Mouse (Mus musculus) left cerebral cortex, postnatal 14 days (tissue): ENCODE data around the gene Ndufaf7. TPM values are rescaled to one million over a fixed set of nuclear protein-coding genes. Genes with fewer than 3 reads are reported as not detected.

Experiments used
- DNase-seq, 2 experiments: peaks; one replicate each; pipeline ENCODE4 v3.0.0; 2021 to 2022; ENCODE audit warnings: low spot score in 2 of 2, mixed read lengths in 1 of 2
- intact Hi-C: fragments of 180-260 bp; cut with DNase I; formaldehyde crosslinking; loops from one replicate; pipeline ENCODE4 v1.15.1; 2025
- total RNA-seq, 2 experiments: library from RNA; stranded (reverse); gene quantifications; 2 replicates each; pipeline ENCODE4 v1.2.3; 2021

The Ndufaf7 gene
- total RNA-seq, 2 experiments from 2014 or later, result 59.3 to 66.2 TPM

DNA sequence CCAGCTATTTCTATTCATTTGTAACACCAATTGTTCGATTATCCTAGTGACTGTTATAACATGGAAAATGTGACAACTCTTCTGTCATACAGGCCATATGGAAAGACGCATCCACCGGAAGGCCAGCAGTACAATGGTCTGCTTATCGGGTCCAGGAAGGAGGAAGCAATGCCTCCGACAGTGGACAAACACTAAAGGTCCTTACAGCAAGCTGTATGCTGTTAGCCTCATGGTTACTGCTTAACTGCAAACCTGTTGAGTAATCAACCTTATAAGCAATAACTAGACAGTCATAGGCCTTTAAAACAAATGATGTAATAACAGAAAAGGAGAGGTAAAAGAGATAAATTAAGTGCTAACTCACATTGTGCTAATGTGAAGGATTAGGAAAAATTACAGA, 14.3 kb downstream of the Ndufaf7 start:
- intact Hi-C loops, result no loop called here

DNA sequence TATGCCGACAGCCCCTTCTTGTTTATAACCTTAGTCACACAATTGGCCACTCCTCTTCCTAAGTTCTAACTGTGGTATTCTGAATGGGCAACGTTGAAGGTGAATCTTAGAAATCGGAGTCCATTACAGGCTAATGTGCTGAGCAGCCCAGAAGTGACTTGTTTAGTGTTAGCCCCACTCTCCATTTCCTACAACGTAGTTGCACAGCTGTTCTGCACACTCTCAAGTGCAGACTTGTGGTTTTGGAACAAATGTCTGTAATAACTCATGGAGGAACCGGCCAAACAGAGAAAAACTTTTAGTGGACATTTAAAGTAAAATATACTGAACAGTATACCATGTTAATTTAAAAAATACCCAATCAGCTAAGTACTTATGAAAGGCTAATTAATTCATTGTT, 15.1 kb downstream of the Ndufaf7 start:
- intact Hi-C loops, result no loop called here
- DNase-seq, result no peak

More for the DNA sequence above, 14.3 kb downstream of the Ndufaf7 start:
- no peak for DNase-seq

DNA sequence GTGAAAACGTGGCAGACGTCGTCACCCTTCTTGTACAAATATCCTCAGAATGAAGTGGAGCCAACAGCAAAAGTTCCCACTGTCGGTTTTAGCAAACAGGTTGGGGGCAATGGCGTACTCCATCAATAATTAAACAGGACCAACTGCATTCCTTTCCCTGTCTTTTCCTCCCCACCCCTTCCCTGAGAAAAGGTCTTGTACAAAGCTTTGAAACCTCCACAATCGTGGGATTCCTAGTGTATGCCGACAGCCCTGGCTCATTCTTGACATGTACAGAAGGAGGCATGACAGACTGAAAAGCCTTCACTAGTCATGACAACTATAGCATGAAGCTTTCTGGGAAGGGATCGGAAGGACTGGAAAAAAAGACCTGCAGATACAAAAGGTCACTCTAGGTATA, 16.3 kb downstream of the Ndufaf7 start:
- intact Hi-C loops, result no loop called here
- no peak for DNase-seq

DNA sequence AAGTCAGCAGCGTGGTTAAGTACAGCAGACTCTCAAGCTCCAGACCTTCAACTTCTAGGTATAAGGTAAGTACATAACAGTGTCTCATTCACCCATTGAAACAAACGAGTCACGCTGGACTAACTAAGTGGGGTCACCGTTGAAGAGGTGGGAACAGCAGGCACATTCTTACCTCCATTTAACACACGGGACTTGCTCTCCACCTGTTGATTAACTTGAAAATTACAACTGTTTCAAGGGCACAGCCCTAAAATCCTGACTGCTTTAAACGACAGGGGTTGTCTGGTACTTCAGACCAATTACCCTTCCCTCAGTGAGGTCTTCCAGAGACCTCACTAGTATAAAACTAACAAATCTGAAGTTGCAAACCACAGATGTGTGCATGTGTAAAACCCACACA, 22.5 kb downstream of the Ndufaf7 start:
- DNase-seq, result no peak
- intact Hi-C loops, result no loop called here

DNA sequence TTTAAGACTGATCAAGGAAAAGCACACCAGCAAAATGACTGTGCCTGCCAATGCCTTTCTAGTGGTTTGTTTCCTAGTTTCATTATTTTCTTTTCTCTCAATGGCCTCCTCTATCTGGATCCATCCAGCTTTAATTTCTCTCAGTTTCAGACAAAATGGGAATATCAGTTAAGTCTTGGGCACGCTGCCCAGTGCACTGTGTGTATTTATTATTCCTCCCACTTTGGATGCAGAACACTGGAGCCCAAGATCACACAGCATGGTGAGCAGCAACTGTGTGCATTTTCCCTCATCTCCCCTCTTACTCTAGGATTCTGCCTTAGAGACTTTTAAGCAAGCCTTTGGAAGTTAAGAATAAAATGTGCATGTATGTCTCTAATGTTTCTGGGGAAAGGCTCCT, 27.5 kb downstream of the Ndufaf7 start:
- intact Hi-C loops, result no loop called here
- DNase-seq, result peak; percentile 27 to 39

DNA sequence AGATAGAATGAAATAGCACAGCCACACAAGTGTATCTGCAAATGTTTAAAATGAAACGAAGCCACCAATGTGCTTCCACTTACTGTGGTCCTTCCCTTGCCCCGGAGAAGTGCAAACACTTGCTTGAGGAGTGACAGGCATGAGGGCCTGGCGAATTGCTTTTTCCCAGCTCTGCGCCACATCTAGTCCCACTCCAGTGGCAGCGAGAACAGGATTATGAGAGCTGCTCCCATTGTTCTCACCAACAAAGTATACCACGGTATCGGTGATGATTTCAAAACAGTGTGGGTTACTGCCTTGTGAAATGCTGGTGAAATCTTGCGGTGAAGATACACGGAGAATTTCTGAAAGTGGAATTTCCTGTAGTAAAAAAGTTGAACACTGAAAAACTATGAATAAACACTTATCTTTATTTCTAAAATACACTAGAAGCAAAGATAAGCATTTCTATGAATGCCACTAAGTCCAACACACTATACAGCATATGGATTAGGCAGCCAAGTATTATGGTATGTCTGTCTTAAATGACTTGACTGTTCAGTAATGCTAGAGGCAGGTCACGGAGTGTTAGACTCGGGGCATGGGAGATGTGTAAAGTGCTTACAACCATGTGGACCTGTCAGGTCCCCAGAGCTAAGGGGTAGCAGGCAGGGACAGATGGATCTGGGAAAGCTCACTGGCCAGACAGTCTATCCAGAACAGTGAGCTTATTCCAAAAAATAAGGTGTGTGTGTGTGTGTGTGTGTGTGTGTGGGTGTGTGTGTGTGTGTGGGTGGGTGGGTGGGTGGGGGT, 29.4 kb downstream of the Ndufaf7 start:
- DNase-seq, result no peak
- intact Hi-C loops, result no loop called here

DNA sequence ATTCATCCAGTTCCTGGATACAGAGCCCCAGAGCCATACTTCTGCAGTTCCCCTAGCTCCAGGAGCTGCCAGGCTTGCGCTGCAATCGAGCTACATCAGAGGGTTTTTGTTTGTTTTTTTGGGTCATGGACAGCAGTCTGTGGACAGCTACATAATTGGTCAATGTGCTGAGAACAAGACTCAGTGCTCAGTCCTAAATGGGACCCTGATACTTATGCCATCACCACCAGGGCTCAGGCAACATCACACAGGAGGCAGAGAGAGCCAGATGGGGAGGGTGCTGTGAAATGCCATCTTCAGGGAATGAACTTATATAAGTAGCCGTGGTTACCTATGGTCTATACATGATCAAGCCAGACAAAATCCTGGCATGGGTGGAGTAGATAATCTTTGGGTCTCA, 31.6 kb downstream of the Ndufaf7 start:
- no peak for DNase-seq
- intact Hi-C loops, result no loop called here

DNA sequence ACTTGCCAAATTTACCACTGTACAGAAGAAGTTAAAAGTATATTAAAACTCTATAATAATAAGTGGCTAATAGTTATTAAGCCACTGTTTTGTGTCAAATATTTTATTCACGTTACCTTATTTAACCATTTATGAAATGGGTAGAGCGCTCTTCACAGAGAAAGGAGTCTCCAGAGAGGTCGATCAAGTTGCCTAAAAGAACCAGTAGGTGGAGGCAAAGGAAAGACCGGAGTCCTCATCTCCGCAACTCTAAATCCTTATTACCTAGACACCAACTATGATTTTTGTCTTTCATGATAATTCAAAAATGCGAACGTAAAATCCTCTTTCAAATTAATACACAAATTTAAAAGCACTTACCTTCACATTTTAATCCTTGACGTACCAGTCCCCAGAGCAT, 46.2 kb downstream of the Ndufaf7 start:
- DNase-seq, result no peak

DNA sequence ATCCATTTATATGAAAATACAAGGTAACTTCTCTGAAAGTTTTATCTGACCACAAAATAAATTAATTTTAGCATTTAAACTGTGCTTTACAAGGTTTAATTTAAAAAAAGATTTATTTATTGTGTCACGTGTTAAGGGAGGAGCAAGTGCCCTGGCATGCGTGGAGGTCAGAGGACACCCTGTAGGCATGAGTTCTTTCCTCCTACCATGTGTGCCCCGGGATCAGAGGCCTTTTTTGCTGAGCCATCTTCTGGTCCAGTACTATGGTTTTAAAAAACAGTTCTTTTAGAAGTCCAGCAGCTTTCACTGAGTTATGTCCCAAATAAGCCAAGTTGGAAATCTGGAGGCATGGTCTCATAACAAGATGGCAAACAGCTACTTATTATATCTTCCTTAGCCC, 46.8 kb downstream of the Ndufaf7 start:
- DNase-seq, result no peak
- intact Hi-C loops, result no loop called here

More for the DNA sequence above, 46.2 kb downstream of the Ndufaf7 start:
- intact Hi-C loops, result no loop called here

DNA sequence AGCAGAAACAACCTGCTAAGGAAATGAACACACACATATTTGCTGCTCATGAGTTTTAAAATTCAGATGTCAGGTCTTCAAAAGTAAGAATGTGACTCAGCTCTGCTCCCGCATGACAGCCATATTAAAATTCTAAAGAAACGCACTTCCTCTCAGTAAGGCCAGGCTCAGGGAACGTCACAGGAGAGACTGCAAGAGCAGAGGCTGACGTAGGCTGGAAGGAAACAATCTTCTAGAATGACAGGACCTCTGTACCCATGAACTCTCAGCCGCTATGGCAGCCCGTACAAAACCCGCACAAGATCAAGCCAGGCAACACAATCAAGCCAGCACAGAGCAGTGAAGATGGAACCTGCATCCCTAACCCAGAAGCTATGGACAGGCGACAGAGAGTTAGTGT, 52.1 kb downstream of the Ndufaf7 start:
- intact Hi-C loops, result no loop called here
- no peak for DNase-seq

DNA sequence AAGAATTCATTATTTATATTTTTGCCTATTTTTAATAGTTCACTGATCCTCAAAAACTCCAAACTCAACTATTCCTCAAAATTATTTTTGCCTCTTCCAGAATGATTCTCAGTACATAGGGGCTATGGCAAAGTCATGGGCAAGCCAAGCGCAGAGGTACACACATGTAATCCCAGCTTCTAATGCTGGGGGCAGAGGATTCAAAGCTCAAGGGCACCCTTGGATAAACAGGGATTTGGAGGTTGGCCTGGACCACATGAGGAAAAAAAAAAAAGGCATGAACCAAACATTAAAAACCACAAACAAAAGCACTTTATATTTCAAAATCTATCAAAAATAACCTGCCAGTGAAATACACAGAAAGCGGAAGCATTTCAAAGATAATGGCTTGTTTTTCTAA, 54.6 kb downstream of the Ndufaf7 start:
- intact Hi-C loops, result no loop called here
- no peak for DNase-seq

DNA sequence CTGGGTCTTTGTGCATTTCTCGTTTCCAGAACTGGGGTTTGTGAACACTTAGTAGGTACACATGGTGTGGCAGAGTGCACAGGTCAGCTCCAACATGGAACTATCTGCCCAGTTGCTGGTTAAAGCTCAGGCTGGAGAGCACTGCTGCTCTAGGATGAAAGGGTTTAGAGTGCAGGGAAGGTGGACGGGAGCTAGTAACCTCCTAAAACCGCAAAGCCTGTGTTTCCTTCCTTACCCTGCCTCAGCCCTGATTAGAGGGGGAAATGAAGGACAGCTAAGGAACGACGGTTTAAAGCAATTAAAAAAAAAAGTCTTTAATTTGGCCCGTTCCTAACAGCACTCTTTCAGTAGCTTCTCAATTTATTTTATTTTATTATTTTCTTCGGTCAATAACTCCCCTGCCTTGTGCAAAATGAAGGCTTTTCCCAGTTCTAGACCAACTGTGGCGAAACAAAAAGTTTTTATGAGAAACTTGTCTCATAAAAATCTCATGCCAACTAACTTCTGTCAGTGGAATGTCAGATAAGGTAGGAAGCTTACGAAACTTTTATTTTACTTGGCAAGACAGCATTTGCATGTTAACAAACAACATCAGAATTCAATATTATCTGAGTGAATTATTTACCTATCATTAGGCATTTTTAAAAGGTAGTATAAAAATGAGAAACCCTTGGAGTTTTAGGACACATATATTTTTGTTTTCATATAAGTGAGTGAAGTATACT, 55.5 kb downstream of the Ndufaf7 start:
- intact Hi-C loops, result no loop called here
- no peak for DNase-seq

DNA sequence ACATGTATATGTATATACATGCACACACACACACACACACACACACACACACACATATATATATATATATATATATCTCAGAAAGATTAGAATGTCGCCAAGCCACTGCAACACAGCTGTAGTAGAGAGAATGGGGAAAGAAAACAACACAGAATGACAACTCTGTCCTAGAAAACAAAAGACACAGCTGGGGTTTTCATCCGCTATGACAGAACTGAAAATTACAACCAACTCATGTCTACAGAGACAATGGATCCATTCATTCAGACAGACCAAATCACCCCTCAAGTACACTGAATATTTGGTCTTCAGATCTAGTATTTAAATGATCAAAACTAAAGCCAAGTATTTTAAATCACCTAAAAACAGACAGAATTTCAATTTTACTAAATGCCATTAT, 56.7 kb downstream of the Ndufaf7 start:
- intact Hi-C loops, result no loop called here
- peak in 1 of 2 experiments; percentile 14 for DNase-seq

DNA sequence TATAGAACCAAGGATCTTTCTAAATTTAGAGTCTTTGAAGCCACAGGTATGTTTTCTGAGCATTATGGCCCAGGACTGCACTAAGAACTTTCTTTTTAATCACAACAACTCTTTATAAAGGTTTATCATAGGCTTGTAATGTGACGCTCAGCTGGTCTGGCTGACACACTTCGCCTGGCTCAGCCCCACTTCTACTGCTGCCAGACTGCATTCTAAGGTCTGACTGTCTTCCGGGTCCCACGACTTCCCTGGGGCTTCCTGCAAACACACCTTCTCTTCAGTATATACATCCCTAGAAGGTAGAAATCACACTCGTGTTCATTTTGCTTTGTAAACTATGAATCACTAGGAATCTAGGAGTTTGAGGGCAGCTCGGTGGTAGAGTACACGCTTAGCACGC, 57.4 kb downstream of the Ndufaf7 start:
- intact Hi-C loops, result no loop called here
- DNase-seq, result no peak

DNA sequence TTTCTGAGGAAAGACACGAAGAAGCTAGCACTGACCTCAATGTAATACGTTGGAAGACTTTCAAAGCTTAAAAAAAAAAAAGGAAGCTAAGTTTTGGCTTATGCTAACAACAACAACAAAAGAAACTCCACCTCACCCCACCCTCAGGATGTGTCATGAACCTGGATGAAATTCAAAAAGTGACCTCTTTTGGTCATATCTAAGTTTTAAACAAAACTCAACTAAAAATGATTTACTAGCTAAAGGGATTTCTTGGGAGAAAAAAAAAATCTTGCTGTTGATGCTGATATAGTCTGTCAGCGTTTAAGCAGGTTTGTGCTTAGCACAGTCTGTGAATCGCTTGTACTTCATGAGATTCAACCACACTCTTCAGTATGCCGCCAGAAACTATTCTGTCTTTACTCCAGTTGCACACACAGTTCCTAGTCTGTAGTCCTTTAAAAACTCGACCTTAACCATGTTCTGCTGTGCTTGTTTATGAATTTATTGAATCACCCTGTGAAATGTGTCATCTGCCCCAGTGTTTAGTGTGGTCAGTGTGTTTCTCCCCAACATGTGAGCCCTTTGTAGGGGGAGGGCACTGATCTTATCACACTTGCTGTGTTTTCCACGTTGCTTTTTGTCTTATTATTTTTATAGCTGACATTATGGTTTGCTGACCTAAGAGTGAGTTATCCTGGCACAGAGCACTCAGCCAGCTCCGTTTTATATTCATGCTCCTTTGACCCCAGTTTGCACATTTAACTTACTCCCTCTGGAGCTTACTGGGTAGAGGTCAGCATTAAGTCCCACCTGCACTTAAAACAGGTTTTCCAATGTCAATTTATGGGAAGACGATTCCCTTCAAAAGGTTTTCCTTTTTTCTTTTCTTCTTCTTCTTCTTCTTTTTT, 58.2 kb downstream of the Ndufaf7 start:
- intact Hi-C loops, result no loop called here
- no peak for DNase-seq

Other genes with a start within 250 kb of the Ndufaf7 start
- 10 to 100 TPM; 70.4 to 75.8 TPM for gene Strn, start 199.9 kb upstream of the Ndufaf7 start, total RNA-seq
- gene Heatr5b, start 101.8 kb upstream of the Ndufaf7 start, total RNA-seq, result 10 to 100 TPM; 52.4 to 52.9 TPM
- 10 to 100 TPM; 31.5 to 31.9 TPM for gene Gpatch11, start 101.6 kb upstream of the Ndufaf7 start, total RNA-seq
- 1 to 10 TPM; 3.4 to 5.7 TPM for gene Eif2ak2, start 54.6 kb upstream of the Ndufaf7 start, total RNA-seq
- gene Sult6b1, start 30.1 kb upstream of the Ndufaf7 start, total RNA-seq, result not detected
- gene Cebpzos, start 20.6 kb upstream of the Ndufaf7 start, total RNA-seq, result 10 to 100 TPM; 34.3 to 35.4 TPM
- gene Cebpz, start 70 bp upstream of the Ndufaf7 start, total RNA-seq, result 10 to 100 TPM; 33.2 to 33.5 TPM
- gene Prkd3, start 83.7 kb downstream of the Ndufaf7 start, total RNA-seq, result 10 to 100 TPM; 11.2 to 11.3 TPM
- gene Qpct, start 114.8 kb downstream of the Ndufaf7 start, total RNA-seq, result 10 to 100 TPM in 1 of 2 experiments, 1 to 10 TPM in 1; 7.9 to 12.5 TPM